Mouse (Mus musculus) liver, adult 2 months (tissue): ENCODE measurements around the gene Slc27a5. TPM values are rescaled to one million over a fixed set of nuclear protein-coding genes. Genes with fewer than 3 reads are reported as not detected.

Experiments used
- DNase-seq: peaks from one replicate; pipeline ENCODE4 v3.0.0-alpha.2; 2011; ENCODE audit warnings: low read depth, low spot score; ENCODE audit errors: extremely low read depth
- H3K27ac ChIP-seq: fragments of 200-500 bp; replicated peaks from 2 replicates; pipeline ENCODE4 v1.5.1; 2012; ENCODE audit warnings: low read depth, mild to moderate bottlenecking, control low read depth, inconsistent platforms, low read length; ENCODE audit not compliant: insufficient read depth
- H3K27me3 ChIP-seq: fragments of 200-500 bp; 2 replicates; pipeline ENCODE4 v1.6.1; 2012; ENCODE audit warnings: mild to moderate bottlenecking, moderate library complexity, low read length, inconsistent platforms; ENCODE audit not compliant: control insufficient read depth, insufficient read depth
- H3K36me3 ChIP-seq: fragments of 200-500 bp; 2 replicates; pipeline ENCODE4 v1.6.1; 2012; ENCODE audit warnings: low read length, inconsistent platforms; ENCODE audit not compliant: control insufficient read depth, insufficient read depth
- H3K4me1 ChIP-seq: fragments of 200-500 bp; 2 replicates; pipeline ENCODE4 v1.6.1; 2011; ENCODE audit warnings: low read length; ENCODE audit not compliant: control insufficient read depth, insufficient read depth
- H3K4me3 ChIP-seq: fragments of 200-500 bp; 2 replicates; pipeline ENCODE4 v1.5.1; 2011; ENCODE audit warnings: low read depth, mild to moderate bottlenecking, control low read depth, low read length, moderate library complexity; ENCODE audit not compliant: insufficient read depth
- H3K79me2 ChIP-seq: fragments of 200-500 bp; 2 replicates; pipeline ENCODE4 v1.6.1; 2012; ENCODE audit warnings: inconsistent platforms, mild to moderate bottlenecking, low read length, moderate library complexity; ENCODE audit not compliant: control insufficient read depth, insufficient read depth
- H3K9ac ChIP-seq: fragments of 200-500 bp; 2 replicates; pipeline ENCODE4 v1.6.1; 2012; ENCODE audit warnings: low read depth, mild to moderate bottlenecking, control low read depth, inconsistent platforms, low read length
- CTCF ChIP-seq: fragments of 200-500 bp; IDR thresholded peaks from 2 replicates; pipeline ENCODE4 v1.5.1; 2011; ENCODE audit warnings: low read depth, low read length, control low read depth
- POLR2A ChIP-seq: fragments of 200-500 bp; IDR thresholded peaks from 2 replicates; pipeline ENCODE4 v1.6.1; 2011; ENCODE audit warnings: low read length, control low read depth; ENCODE audit not compliant: insufficient read depth; ENCODE audit errors: extremely low read depth
- WGBS: fragments of 180-500 bp; shearing (Covaris S2); methylation state at CpG from one replicate; pipeline ENCODE4 v1.1.7; 2018; 5-methylcytosine and 5-hydroxymethylcytosine counted together
- polyA plus RNA-seq: library from polyadenylated mRNA; depleted of rRNA; stranded (reverse); fragments of >200 nt; gene quantifications from 2 replicates; pipeline ENCODE4 v1.2.3, GENCODE M21; 2012; rRNA removed
- total RNA-seq: library from RNA; depleted of rRNA; stranded (reverse); fragments of >200 nt; gene quantifications from 2 replicates; pipeline ENCODE4 v1.2.3, GENCODE M21; 2014; rRNA removed

Gene Slc27a5
- total RNA-seq (1,289 and 1,401 TPM in 2 replicates), polyA plus RNA-seq (1,497 and 1,713 TPM in 2 replicates)

GRCm38 (mm10) chr7:12998053-12998452 is at the start of gene Slc27a5:
Gene Slc27a5, minus strand, starts transcription at chr7:12998192.
- Histone ChIP-seq H3K36me3 (peaks cover 19% of the 10 kb centered on the region), H3K27ac (peak within 1 kb of the TSS; percentile 98), H3K4me3 (peak within 1 kb of the TSS; percentile 93), H3K79me2 (peaks cover 4% of the 10 kb centered on the region; the same call in 1 of the 2 replicates), H3K27me3 (no peaks in the 10 kb centered on the region), H3K9ac (peak within 1 kb of the TSS; percentile 91), H3K4me1 (peaks cover 18% of the 10 kb centered on the region)
- peak; percentile 97 for DNase-seq
- no peak for TF ChIP-seq CTCF
- TF ChIP-seq POLR2A = no peak
- WGBS = 15% methylated on average over 5 of the region's 5 CpGs

- Histone ChIP-seq H3K4me3 (no peak overlapping the region), H3K36me3 (no peaks in the 10 kb centered on the region), H3K27me3 (peaks cover 7% of the 10 kb centered on the region), H3K9ac (no peak overlapping the region), H3K27ac (no peak overlapping the region), H3K79me2 (no peaks in the 10 kb centered on the region), H3K4me1 (peaks cover 17% of the 10 kb centered on the region)
- DNase-seq = peak; percentile 80
- TF ChIP-seq POLR2A = no peak
- peak; percentile 61; the same call in 1 of the 2 replicates for TF ChIP-seq CTCF
- WGBS = 0% methylated on average over 2 of the region's 2 CpGs
These were observed 48.1 kb upstream of the Slc27a5 start for GRCm38 (mm10) chr7:13046084-13046483.

GRCm38 (mm10) chr7:13044254-13044625 is 46.2 kb upstream of the Slc27a5 start:
- no peak for TF ChIP-seq POLR2A
- TF ChIP-seq CTCF = no peak
- no peaks in the 10 kb centered on the region for H3K36me3 ChIP-seq
- no peaks in the 10 kb centered on the region for H3K79me2 ChIP-seq
- H3K9ac ChIP-seq = peak overlapping the region; percentile 49
- peaks cover 17% of the 10 kb centered on the region for H3K4me1 ChIP-seq
- peaks cover 7% of the 10 kb centered on the region for H3K27me3 ChIP-seq
- peak overlapping the region; percentile 38; the same call in 1 of the 2 replicates for H3K4me3 ChIP-seq
- 9% methylated on average over 23 of the region's 23 CpGs for WGBS
- DNase-seq = no peak
- H3K27ac ChIP-seq = no peak overlapping the region

GRCm38 (mm10) chr7:13043445-13044253 is 45.7 kb upstream of the Slc27a5 start:
- H3K4me3 ChIP-seq = peak overlapping the region; percentile 38; the same call in 1 of the 2 replicates
- H3K27me3 ChIP-seq = peaks cover 7% of the 10 kb centered on the region
- H3K36me3 ChIP-seq = no peaks in the 10 kb centered on the region
- peak overlapping the region; percentile 49 for H3K9ac ChIP-seq
- TF ChIP-seq CTCF (no peak), POLR2A (0 out of 2 replicates have a peak, but pooled peaks have one; percentile 7)
- 10% methylated on average over 88 of the region's 88 CpGs for WGBS
- H3K27ac ChIP-seq = no peak overlapping the region
- no peaks in the 10 kb centered on the region for H3K79me2 ChIP-seq
- H3K4me1 ChIP-seq = peaks cover 21% of the 10 kb centered on the region
- no peak for DNase-seq

GRCm38 (mm10) chr7:13043120-13043444 is 45.1 kb upstream of the Slc27a5 start:
- Histone ChIP-seq H3K4me1 (peaks cover 21% of the 10 kb centered on the region), H3K36me3 (no peaks in the 10 kb centered on the region), H3K9ac (no peak overlapping the region), H3K27me3 (peaks cover 7% of the 10 kb centered on the region), H3K27ac (no peak overlapping the region), H3K4me3 (no peak overlapping the region), H3K79me2 (no peaks in the 10 kb centered on the region)
- no peak for DNase-seq
- TF ChIP-seq CTCF (no peak), POLR2A (no peak)
- 69% methylated on average over 16 of the region's 16 CpGs for WGBS

- H3K79me2 ChIP-seq = 0 out of 2 replicates have a peak, but pooled peaks cover under 1% of the 10 kb centered on the region
- 29% methylated on average over 6 of the region's 6 CpGs for WGBS
- peak; percentile 78 for DNase-seq
- no peaks in the 10 kb centered on the region for H3K36me3 ChIP-seq
- no peak overlapping the region for H3K4me3 ChIP-seq
- H3K4me1 ChIP-seq = peaks cover 21% of the 10 kb centered on the region
- TF ChIP-seq CTCF = no peak
- no peak for TF ChIP-seq POLR2A
- H3K27ac ChIP-seq = peak overlapping the region; percentile 36; the same call in 1 of the 2 replicates
- no peak overlapping the region for H3K9ac ChIP-seq
- H3K27me3 ChIP-seq = peaks cover 7% of the 10 kb centered on the region
These were observed 44.5 kb upstream of the Slc27a5 start for GRCm38 (mm10) chr7:13042511-13042910.
